23 mouse cellular contexts compared by ENCODE assay signal in genomic region chr10:117172069-117172468, GRCm38 (mm10). TPM values are rescaled to one million over a fixed set of nuclear protein-coding genes. Genes with fewer than 3 reads are reported as not detected.
DNase-seq lines count a peak whose midpoint lies in the region; ATAC-seq lines count a peak whose summit lies in the region.
"Had no signal": no experiment of that assay in that cellular context is flagged by ENCODE, and none has a peak within 500 bp of the region (broad histone marks: within the 10 kb centered on the region; RNA-seq: fewer than 3 reads in every experiment).

No protein-coding gene starts in this region.

- no peak overlapping the region for H3K4me2 ChIP-seq in kidney, embryonic 14.5 days (replicated peaks; ENCODE audit: low read depth, low read length)
- H3K4me2 ChIP-seq: embryonic facial prominence, embryonic 12.5 days; limb, embryonic 15.5 days; lung, embryonic 15.5 days; neural tube, embryonic 13.5 days had no signal

- no peak for ATAC-seq in kidney, embryonic 14.5 days (ENCODE audit: low FRiP score, low TSS enrichment)
- ATAC-seq: activated CD4-positive, CD25-positive, alpha-beta regulatory T cell, adult 4 months; inflammation-experienced regulatory T-cells, adult 6 months had no signal

- no peak overlapping the region for H3K4me3 ChIP-seq in kidney, embryonic 14.5 days (ENCODE audit: low read length)
- H3K4me3 ChIP-seq: embryonic facial prominence, embryonic 12.5 days; hindbrain, embryonic 10.5 days; limb, embryonic 15.5 days; lung, embryonic 15.5 days; midbrain, embryonic 10.5 days; neural tube, embryonic 13.5 days had no signal

- WGBS in kidney, embryonic 14.5 days, result 41% methylated on average over 3 of the region's 3 CpGs

- H3K27ac ChIP-seq in kidney, embryonic 14.5 days (ENCODE audit: low read depth, low read length), result no peak overlapping the region
- H3K27ac ChIP-seq: embryonic facial prominence, embryonic 12.5 days; hindbrain, embryonic 10.5 days; limb, embryonic 15.5 days; lung, embryonic 15.5 days; midbrain, embryonic 10.5 days; neural tube, embryonic 13.5 days; stomach, postnatal 0 days had no signal

- H3K4me1 ChIP-seq in kidney, embryonic 14.5 days (ENCODE audit: control insufficient read depth, insufficient read depth, low read length), result no peaks in the 10 kb centered on the region
- H3K4me1 ChIP-seq: limb, embryonic 15.5 days; neural tube, embryonic 13.5 days had no signal

- no peaks in the 10 kb centered on the region for H3K9me3 ChIP-seq in kidney, embryonic 14.5 days (ENCODE audit: control insufficient read depth, low read length)
- H3K9me3 ChIP-seq: embryonic facial prominence, embryonic 12.5 days; hindbrain, embryonic 10.5 days; limb, embryonic 15.5 days; lung, embryonic 15.5 days; midbrain, embryonic 10.5 days; neural tube, embryonic 13.5 days had no signal

- no peaks in the 10 kb centered on the region for H3K36me3 ChIP-seq in kidney, embryonic 14.5 days (ENCODE audit: control insufficient read depth, insufficient read depth, low read length)
- H3K36me3 ChIP-seq: embryonic facial prominence, embryonic 12.5 days; hindbrain, embryonic 10.5 days; limb, embryonic 15.5 days; lung, embryonic 15.5 days; midbrain, embryonic 10.5 days; neural tube, embryonic 13.5 days had no signal

- no peak overlapping the region for H3K9ac ChIP-seq in kidney, embryonic 14.5 days (ENCODE audit: low read depth, low read length)
- H3K9ac ChIP-seq: embryonic facial prominence, embryonic 12.5 days; limb, embryonic 15.5 days; lung, embryonic 15.5 days; neural tube, embryonic 13.5 days had no signal

- no peaks in the 10 kb centered on the region for H3K27me3 ChIP-seq in kidney, embryonic 14.5 days (ENCODE audit: control insufficient read depth, insufficient read depth, low read length)
- H3K27me3 ChIP-seq: CH12.LX; embryonic facial prominence, embryonic 12.5 days; limb, embryonic 15.5 days; lung, embryonic 15.5 days; neural tube, embryonic 13.5 days had no signal

- peak; percentile 16 to 41 for DNase-seq in adrenal gland, adult (ENCODE audit: inconsistent age in 2 of 2, low spot score in 1 of 2)
- no peak for DNase-seq in adrenal gland, adult 8-10 months
- peak; percentile 51 for DNase-seq in kidney, postnatal 10 days
- DNase-seq in 3134 (ENCODE audit: extremely low read depth, insufficient read length, low spot score), result peak; percentile 59
- DNase-seq in lung, postnatal 10 days, result peak; percentile 65
- DNase-seq in thymus, postnatal 25 days, result no peak
- no peak for DNase-seq in thymus, adult 18-20 months
- DNase-seq: cerebellum, adult 11-12 months; cerebellum, postnatal 25 days; gastrocnemius, postnatal 10 days; heart, adult 18-20 months; right cerebral cortex, postnatal 25 days had no signal

RNA-seq across cellular contexts. Expression of gene Frs2, which starts 23.7 kb away (rescaled TPM):
- 10 to 100 TPM; 26.8 to 34.1 (median 29.6) TPM for total RNA-seq in adrenal gland, adult 8-10 months (2022)
- polyA plus RNA-seq in kidney, embryonic 14.5 days (2014; fragmentation: Nextera tagmentation; extraction: Ambion mirVana), result 25.4 and 28.0 TPM in 2 replicates

RNA-seq across cellular contexts. Expression of gene Yeats4, which starts 52.2 kb away (rescaled TPM):
- 10 to 100 TPM; 39.3 to 42.6 (median 41.5) TPM for total RNA-seq in adrenal gland, adult 8-10 months (2022)
- 82.1 and 93.5 TPM in 2 replicates for polyA plus RNA-seq in kidney, embryonic 14.5 days (2014; fragmentation: Nextera tagmentation; extraction: Ambion mirVana)

Comparison
In these comparisons a context has a peak if more than half of its experiments do, and no peak if none do; other contexts are left out.
1. DNase-seq: peak in adrenal gland, adult (2 of 2), kidney, postnatal 10 days (single experiment), 3134 (single experiment) and lung, postnatal 10 days (single experiment); none in adrenal gland, adult 8-10 months (single experiment), thymus, postnatal 25 days (single experiment) and thymus, adult 18-20 months (0 of 2).